Mouse (Mus musculus): ENCODE data around the gene Tubgcp6.
A peak's percentile ranks its signal among the peaks of the same experiment; 100 is the strongest.

Gene Tubgcp6

DNA sequence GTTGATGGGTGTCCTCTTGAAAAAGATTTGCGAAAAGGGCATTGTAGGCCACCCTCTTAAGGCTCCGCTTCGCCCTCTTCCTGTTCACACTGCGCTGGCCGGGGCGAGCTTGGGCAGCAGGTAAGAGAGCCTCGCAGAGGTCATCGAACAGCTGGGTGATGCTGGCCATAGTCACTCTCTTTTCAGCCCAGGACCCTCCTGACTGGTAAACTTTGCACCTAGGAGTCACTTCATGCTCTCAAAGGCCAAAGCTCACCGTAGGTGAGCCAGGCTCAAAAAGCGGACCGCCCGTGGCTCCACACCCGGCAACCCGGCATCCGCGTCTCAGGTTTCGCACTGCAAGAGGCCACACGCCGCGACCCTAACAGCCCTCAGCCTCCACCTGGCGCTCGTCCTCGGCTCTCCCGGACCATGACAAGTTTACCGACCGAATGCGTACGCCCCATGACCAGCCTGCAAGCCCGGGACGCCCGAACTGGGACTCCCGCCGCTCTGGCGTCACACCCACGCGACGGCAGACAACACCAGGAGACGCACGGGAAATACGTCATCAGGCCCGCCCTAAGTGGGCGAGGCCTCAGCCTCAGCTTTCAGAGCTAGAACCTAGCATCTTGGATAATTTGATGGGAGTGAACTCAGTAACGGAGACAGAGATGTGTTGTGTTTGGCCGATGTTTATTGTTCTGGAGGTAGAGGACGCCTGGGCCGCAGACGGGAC lies at the start of gene Tubgcp6:
Gene Tubgcp6 (minus strand): TSS at position 464 of the 718 bp plus-strand sequence.
- peak; percentile 90 to 93 for DNase-seq (ENCODE audit: low spot score in 2 of 2)

DNA sequence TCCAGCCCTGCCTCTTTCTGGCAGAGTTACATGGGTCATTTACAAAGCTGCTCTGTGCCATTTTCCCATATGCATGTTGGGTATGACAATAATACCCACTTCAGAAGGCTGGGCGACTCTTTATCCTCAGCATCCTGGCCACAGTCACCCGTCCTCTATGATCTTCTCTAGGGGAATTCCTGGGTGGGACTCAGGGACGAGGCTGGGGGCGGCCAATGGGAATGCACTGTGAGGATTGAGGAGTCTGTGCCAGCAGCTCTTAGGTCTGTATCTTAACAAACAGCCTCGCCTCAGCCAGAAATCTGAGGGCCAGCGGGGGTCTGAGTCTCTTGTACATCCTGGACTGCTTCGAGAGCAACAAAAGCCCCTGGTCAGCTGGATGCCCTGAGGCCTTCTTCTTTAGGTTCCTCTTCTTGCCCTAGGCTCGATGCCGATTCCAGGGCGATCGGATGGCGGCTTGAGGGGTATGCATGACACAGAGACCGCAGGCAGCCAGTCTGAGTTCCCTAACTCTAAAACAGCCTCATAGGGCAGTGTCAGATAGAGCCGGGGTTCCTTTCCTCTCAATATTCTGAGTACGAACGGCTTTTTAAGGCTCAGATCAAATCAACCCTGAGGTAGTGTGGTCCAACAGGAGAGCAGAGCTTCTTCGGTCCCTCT lies 49.5 kb upstream of the Tubgcp6 start:
- DNase-seq (ENCODE audit: low spot score in 2 of 2), result no peak

DNA sequence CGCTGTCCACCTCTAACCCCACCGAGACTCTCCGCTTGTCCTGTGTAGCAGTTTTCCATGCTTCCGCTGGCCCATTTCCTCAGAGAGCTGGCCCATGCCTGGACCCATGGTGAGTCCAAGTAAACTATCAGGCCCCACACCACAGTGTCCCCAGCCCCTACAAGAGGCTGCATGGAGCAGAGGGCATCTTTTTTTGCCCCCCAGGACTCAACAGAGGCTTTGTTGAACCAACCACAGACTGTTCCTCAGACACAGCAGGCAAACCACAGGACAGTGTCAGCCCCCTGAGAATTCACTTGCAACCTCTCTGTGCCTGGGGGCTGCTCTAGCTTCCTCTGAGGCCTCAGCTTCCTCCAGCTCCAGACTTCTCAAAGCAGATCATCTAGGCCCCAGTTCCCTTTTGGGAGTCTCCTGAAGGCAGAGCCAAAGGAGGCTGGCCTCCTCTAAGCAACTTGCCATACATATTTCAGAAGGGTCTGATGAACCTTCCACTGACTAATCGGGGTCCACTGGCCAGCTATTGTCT lies 48.7 kb upstream of the Tubgcp6 start:
- DNase-seq (ENCODE audit: low spot score in 2 of 2), result peak in 1 of 2 experiments; percentile 18

DNA sequence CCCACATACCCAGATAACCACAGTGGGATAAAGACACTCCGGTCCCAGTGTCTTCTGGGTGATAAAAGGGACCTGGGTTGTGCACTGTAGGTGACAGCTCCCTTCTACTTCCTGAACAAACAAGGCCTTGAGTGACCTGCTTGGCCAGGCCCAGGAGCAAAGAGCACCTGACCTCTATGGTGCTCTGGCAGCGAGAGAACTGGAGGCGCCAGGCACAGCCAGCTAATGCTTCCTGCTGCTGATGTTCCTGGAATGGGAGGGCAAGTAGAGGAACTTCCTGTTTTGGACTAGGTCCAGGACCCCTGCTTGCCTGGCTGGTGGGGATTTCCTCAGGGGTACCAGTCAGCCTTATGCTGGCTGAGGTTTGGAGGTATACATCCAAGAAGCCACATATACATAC lies 47.2 kb upstream of the Tubgcp6 start:
- DNase-seq (ENCODE audit: low spot score in 2 of 2), result no peak

DNA sequence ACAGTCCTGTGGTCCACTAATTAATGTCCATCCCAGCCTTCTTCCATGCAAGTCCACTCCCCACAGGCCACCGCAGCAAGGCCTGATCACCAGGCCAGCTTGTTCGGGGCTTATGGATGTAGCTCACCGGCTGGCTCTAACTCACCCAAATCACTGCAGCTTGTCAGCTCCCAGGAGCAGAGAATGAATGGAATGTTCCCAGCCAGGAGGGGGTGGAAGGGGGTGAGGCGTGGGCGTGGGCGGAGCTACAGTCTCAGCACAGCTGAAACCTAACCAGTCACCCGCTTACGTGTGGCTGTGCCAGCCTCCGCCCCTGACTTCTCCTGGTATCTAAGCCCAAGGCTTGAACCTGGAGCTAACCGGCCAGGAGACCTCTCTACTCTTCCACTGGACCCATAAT lies 46.5 kb upstream of the Tubgcp6 start:
- no peak for DNase-seq (ENCODE audit: low spot score in 2 of 2)

DNA sequence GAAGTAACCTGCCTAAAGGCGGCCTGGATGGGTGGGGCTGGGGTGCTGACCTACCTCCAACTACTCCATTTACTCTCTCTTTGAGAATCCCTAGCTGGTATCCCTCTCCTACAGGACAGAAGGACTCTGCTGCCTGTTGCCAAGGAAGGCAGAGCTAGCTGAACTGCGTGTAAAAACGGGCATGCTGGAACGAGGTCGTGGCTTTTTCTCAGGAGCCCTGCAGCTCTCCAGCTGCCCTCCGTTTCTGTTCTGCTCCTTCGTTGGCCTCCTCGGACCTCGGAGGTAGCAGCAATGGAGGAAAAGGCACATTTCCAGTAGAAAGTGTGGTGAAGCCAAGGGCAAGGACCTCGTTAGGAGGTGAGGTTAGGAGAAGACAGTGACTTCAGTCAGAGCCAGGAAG lies 46.0 kb upstream of the Tubgcp6 start:
- DNase-seq (ENCODE audit: low spot score in 2 of 2), result no peak

DNA sequence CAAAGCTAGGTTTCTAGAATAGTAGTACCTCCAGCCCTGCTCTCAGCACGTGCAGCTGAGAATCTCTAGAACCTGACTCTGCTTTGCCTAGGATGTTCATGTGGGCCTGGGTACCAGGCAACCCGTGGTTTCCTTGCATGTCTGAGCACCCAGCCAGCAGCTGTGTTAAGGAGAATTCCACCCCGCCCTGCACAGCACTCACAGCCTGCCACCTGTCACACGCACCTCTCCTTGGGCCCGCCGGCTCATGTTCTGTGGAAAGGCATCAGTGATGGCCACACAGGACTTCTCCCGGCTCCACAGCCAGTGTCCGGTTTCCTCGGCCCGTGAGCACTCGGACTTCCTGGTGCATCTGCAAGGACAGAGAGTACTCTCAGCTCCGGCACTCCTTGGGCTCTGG lies 42.6 kb upstream of the Tubgcp6 start:
- DNase-seq (ENCODE audit: low spot score in 2 of 2), result no peak

DNA sequence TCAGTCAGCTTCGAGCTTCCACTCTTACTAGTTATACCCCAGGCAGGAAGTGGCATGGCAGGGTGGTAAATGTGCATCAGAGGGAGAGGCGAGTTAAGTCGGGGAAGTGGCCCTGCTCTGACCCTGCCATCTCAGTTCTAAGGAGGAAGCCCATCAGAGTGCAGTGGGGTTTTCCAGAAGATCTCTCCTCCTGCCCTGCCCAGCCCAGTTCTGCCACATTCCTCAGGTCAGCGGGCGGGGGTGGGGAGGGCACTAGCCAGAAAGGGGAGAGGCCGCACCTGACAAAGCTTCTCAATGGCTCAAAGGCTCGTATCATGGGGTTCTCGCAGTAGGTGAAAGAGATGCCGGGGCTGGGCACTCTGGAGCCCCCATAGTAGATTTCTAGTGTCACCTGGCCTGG lies 38.5 kb upstream of the Tubgcp6 start:
- DNase-seq (ENCODE audit: low spot score in 2 of 2), result no peak

DNA sequence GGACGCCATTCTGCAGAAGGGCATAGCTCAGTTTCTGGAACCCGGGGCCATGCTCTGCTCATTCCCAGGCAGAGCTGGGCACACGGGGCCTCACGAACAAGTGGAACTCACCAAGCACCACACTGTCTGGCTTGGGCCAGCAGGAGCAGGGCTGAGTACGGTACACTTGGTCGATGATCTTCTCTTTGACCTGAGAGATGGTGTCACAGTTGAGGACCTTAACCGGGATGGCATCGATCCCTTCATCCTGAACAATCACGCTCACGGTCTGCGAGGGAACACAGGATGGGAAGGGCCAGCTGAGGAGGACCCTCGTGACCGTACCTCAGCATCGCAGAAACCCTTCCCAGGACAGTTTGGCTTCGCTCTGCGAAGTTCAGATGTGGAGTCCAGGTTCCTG lies 35.6 kb upstream of the Tubgcp6 start:
- DNase-seq (ENCODE audit: low spot score in 2 of 2), result no peak

DNA sequence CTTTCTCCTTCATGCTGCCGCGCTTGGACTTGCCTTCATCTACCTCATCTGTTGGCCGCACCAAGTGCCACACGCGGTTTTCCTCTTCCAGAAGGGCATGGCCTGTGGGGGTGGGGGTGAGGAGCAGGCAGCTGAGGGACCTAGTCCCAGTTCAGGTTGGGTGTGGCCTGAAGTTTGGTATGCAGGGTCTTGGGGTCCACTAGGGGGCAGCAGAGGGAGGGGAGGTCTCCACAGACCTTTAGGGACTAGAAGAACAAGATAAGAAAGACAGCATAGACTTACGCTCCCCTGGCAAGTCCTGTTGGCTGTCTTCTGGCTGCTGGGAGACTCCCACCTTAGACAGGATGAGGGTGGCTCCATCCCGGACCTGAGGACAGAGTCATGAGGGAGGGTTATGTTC lies 35.0 kb upstream of the Tubgcp6 start:
- DNase-seq (ENCODE audit: low spot score in 2 of 2), result peak; percentile 71 to 80

DNA sequence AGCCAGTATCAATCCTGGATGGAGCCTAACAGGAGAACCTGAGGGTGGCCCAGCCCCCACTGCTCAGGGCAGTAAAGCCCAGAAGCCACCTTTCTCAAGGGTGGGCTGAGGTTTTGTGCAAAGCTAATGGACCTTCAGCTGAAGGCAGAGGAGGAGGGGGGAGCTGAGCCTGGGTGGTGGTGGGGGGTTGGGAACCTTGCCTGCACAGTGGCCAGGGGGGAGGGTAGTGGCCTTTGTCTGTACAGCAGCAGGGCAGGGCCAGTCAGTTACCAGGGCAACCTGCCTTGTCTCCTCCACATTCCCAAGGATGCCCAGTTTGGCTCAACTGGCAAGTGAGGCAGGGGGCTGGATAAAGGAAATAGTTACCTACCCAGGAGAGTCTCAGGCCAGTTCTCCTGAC lies 29.4 kb upstream of the Tubgcp6 start:
- no peak for DNase-seq (ENCODE audit: low spot score in 2 of 2)

DNA sequence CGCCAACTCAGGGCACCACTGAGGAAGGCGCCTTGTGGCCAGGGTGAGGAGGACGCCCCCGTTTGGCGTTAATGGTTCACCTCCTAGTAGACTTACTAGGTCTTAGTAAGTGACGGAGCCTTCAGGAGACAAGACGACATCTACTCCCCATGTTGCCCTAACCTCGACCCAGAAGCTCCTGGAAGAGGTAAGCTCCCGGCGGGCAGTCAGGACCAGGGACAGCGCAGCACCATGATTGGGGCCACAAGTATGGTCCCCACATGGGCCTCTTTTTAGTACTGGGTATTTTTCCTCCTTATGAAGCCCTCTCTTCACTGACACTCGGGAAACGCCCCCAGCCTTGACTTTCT lies 27.1 kb upstream of the Tubgcp6 start:
- peak in 1 of 2 experiments; percentile 34 for DNase-seq (ENCODE audit: low spot score in 2 of 2)

DNA sequence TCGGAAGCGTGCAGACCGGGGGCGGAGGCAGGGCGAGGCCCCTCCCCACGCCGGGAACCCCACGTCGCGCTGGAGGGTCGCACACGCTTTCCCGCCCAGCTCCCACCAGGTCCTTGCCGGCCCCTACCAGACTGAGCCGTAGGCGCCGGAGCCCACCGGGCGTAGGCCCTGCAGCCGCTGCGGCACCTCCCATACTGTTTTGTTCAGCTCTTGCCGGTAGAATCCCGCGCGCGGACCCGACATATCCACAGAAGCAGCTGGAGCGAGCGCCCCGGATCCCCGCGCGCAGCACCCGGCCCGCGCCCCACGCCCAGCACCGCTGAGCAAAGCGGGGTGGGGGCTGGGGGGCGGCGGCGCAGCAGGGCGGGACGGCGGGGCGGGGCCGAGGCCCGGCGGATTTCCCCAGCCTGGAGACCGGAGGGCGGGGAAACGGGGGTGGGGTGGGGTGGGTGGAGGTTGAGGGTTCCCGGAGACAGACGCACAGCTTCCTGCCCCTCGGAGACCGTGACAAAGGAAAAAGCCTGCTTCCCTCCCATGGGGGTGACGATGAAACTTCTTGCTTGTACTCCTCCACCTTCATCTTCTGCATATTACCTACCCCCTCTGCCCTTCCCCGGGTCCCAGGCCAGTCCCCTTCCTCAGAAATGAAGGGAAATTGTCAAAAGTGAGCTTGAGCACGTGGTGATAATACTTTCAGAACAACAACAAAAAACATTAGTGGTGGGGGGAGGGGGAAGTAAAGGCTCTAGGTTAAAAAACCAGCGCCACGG lies 26.5 kb upstream of the Tubgcp6 start, which contains the start of gene Mapk11:
Gene Mapk11 (minus strand): TSS at position 358 of the 770 bp plus-strand sequence.
- peak; percentile 60 to 65 for DNase-seq (ENCODE audit: low spot score in 2 of 2)

DNA sequence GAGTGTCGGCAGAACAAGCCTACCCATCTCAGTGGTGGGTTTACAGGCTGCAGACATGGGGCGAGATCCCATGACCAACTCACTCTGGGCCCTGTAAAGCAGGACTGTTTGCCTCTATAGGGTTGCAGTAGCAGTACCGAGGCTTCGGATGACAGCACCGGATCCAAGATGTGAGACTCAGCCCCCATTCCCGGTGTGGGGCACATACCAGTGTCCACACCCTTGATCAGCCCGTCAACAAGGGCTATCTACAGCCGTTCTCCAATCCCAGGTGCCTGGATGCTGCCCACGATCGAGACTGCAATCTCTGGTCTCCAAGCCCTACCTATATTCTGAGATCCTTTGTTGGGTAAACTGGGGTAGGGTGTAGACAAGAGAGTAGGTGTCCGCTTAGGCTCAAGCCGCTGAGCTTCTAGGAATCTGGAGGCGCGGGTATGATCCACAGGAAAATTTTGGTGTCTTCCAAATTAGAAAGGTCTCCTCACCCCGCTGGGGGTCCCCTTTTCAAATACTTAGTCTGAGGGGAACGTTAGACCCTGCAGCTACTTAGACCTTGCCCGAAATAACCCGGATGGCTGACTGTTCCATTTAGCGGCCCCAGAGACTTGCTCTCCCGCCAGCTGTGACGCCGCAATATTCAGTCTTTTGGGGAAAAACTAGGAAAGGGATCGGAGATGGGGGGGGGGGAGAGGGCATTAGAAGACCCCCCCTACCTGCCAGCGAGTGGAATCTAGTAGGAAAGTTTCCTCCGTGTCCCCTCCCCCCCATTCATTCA lies 25.8 kb upstream of the Tubgcp6 start:
- DNase-seq (ENCODE audit: low spot score in 2 of 2), result no peak

DNA sequence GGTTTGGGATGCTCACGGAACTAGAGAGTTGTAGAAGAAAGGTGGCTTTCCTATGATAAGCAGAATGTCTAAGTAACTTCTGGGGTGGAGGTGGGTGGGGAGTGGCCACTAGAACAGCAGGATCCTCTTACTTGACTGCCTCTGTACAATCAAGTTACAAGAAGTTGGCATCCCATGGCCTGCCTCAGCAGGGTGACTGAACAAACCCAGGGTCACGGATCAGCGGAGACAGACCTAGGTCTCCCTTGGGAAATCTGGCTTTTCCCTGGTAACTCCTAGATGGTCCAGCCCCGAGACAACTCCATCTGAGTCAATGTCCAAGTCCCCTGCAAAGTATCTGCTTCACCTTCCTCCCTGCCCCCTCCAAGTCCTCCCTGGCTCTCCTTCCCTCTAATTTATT lies 25.0 kb upstream of the Tubgcp6 start:
- DNase-seq (ENCODE audit: low spot score in 2 of 2), result no peak

DNA sequence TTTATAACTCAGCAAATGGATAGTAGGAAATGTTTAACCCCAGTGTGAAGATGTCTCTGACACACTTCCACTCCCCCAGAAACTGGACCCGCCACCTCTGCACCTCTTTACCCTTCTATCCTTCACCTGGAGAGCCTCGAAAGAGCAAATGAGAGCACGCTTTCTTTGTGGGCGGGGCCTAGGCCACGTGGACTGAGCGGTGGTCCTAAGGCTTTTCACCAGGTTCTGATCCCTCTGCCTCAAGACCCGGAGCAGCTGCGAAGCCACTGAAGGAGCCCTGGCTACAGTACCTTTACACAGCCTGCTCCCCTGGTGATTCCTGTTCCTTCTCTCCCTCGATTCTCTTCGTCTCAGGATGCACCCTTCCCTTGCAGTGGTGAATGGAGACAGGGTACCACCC lies 24.5 kb upstream of the Tubgcp6 start:
- no peak for DNase-seq (ENCODE audit: low spot score in 2 of 2)

DNA sequence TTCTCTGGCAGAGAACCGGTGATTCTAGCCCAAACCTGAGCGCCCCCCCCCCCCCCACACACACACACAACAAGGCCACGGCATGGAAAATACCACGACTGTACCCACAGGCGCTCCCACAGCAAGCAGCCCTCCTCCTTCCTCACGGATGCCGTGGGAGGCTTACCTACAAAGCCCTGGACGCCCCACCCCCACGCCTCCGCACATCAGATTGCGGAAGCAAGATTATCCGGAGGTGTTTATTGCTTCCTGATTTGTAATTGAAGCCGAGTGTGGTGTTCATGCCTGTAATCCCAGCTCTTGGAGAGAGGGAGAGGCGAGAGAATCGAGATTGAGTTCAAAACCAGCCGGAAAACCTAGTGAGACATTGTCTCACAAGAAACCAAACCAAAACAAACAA lies 24.1 kb upstream of the Tubgcp6 start:
- DNase-seq (ENCODE audit: low spot score in 2 of 2), result peak; percentile 84 to 87

DNA sequence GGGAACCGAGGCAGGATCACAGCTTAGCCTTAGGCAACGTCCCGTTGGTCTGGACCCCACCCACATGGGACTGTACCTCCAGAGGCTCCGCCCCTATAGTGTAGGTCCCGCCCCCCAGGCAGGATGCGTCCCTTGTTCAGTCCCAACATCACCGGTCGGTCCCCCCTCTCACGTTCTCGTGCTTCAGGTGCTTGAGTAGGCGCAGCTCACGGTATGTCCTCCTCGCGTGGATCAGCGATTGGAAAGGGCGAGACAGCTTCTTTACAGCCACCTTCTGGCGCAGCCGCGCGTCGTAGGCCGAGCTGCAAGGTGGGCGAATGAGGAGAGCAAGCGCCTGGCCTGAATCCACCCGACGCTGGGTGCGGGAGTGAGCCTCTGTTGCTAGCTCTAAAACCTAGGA lies 23.6 kb upstream of the Tubgcp6 start:
- peak; percentile 75 to 78 for DNase-seq (ENCODE audit: low spot score in 2 of 2)

DNA sequence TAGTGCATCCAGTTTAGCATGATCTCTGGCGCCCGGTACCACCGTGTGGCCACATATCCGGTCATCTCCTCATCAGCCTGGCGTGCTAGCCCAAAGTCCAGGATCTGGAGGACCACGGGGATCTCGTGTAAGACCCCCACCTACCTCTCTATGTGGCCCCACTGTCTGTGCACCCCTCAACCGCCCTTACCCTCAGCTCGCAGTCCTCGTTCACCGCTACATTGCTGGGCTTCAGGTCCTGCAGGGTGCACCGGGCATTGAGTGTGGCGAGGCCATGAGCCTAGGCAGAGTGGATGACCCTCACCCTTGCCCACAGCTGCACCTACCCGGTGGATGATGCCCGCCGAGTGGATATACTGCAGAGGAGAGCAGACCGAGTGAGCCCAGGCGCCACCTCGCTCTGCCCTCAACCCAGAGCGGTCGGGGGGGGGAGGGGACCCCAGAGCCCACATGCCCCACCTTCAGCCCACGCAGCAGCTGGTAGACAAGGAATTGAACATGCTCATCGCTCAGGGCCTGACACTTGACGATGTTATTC lies 23.0 kb upstream of the Tubgcp6 start:
- no peak for DNase-seq (ENCODE audit: low spot score in 2 of 2)

DNA sequence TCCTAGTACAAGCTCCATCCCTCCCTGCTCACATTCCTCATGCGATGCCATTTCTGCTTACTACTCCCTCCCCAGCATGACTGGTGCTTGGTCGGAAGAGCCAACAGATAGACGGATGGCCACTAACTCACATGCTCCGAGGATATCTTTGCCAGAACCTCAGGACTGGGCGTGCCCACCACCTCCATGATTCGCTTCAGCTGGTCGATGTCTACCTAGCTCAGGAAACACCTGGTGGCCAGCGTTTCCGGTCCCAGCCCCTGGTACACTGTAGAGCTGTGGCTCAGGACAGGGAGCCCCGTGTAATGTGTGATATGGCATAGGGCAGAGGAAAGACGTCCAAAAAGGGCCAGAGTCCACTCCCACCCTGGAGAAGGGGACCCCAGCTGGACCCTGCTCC lies 22.1 kb upstream of the Tubgcp6 start:
- no peak for DNase-seq (ENCODE audit: low spot score in 2 of 2)

DNA sequence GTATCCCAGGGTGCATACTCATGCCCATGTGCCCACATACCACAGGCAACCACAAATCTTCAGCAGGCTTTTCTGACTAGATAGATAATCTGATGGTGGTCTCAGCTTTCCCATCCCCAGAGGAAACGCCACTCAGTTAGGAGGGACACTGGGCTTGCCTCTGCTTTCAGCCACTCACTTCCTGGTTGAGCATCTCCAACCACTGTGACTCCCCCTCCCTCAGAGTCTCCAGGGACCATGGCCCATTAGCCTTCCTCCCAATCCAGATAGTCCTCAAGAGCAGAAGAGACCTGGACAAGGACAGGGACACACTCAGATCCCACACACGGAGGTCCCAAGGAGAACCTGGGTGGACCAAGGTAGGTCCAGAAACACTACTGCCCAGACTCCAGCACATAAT lies 20.2 kb upstream of the Tubgcp6 start:
- no peak for DNase-seq (ENCODE audit: low spot score in 2 of 2)

DNA sequence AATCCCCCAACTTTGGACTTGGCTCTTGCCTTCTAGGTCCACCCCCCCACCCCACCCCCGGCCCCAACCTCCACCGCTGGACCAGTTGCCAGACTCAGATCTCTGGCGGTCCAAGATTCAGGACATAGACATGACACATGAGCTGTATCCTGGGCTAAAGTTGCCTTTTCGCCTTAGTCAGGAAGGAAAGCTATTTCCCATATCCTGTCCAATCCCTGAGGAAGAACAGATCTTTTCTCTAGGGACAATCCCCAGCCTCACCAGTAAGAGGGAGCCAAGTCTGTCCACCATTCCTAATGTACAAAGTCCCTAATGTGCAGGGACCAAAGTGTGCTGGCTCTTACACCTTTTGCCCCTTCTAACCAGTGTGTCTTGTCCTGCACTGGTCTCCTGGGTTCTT lies 19.0 kb upstream of the Tubgcp6 start:
- no peak for DNase-seq (ENCODE audit: low spot score in 2 of 2)
